Mouse (Mus musculus): ENCODE data around the gene Tmem247. TPM values are rescaled to one million over a fixed set of nuclear protein-coding genes. Genes with fewer than 3 reads are reported as not detected.

The Tmem247 gene
- polyA plus RNA-seq (2014; fragmentation: Nextera tagmentation; extraction: Ambion mirVana) = not detected in 2 replicates

DNA sequence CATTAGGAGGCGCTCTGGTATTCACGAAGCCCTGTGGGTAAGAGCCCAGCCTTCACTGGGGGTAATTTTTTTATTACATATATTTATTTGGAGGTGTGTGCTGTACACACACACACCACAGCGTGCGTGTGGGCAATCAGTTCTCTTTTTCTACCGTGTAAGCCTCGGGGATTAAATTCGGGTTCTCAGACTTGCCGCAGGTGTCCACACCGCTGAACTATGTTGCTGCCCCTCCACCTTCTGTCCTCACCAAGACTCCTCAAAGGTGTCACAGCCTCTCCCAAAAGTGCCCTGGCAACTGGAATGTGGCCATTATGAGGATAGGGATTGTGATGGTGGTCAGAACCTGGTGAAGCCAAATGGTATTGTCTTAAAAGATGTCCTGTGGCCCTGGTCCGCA is at the start of gene Tmem247:
TSS of gene Tmem247 (plus strand) at position 301 of the 400 bp plus-strand sequence.
- no peak within 1 kb of the TSS for H3K4me2 ChIP-seq (ENCODE audit: low read depth, low read length)
- H3K36me3 ChIP-seq (replicated peaks; ENCODE audit: control insufficient read depth, insufficient read depth, low read depth, low read length) = no peaks in the 10 kb centered on the region
- H3K4me3 ChIP-seq (ENCODE audit: low read depth, low read length) = no peak within 1 kb of the TSS
- no peaks in the 10 kb centered on the region for H3K27me3 ChIP-seq (ENCODE audit: control insufficient read depth, insufficient read depth, low read length)
- H3K9ac ChIP-seq (replicated peaks; ENCODE audit: low read length) = no peak within 1 kb of the TSS
- no peak within 1 kb of the TSS for H3K27ac ChIP-seq (replicated peaks; ENCODE audit: low read depth, low read length)
- no peaks in the 10 kb centered on the region for H3K9me3 ChIP-seq (replicated peaks; ENCODE audit: control insufficient read depth, low read length)
- ATAC-seq (replicated peaks; ENCODE audit: insufficient number of reproducible peaks, low FRiP score, low TSS enrichment, low read depth) = no peak
- no peak for DNase-seq (ENCODE audit: low spot score)
- 90% methylated on average over 10 of the region's 10 CpGs for WGBS
- H3K4me1 ChIP-seq (ENCODE audit: control insufficient read depth, insufficient read depth, low read length) = no peaks in the 10 kb centered on the region

GRCm38 (mm10) chr17:86870586-86870985 is 46.6 kb upstream of the Tmem247 start:
- ATAC-seq (replicated peaks; ENCODE audit: insufficient number of reproducible peaks, low FRiP score, low TSS enrichment, low read depth) (no peak), DNase-seq (ENCODE audit: low spot score) (no peak)
- Histone ChIP-seq H3K4me2 (ENCODE audit: low read depth, low read length) (no peak overlapping the region), H3K9me3 (replicated peaks; ENCODE audit: control insufficient read depth, low read length) (no peaks in the 10 kb centered on the region), H3K9ac (replicated peaks; ENCODE audit: low read length) (no peak overlapping the region), H3K4me3 (ENCODE audit: low read depth, low read length) (no peak overlapping the region), H3K27me3 (ENCODE audit: control insufficient read depth, insufficient read depth, low read length) (no peaks in the 10 kb centered on the region), H3K4me1 (ENCODE audit: control insufficient read depth, insufficient read depth, low read length) (no peaks in the 10 kb centered on the region), H3K36me3 (replicated peaks; ENCODE audit: control insufficient read depth, insufficient read depth, low read depth, low read length) (no peaks in the 10 kb centered on the region), H3K27ac (replicated peaks; ENCODE audit: low read depth, low read length) (no peak overlapping the region)
- WGBS = 78% methylated on average over 8 of the region's 8 CpGs

- Histone ChIP-seq H3K9me3 (replicated peaks; ENCODE audit: control insufficient read depth, low read length) (no peaks in the 10 kb centered on the region), H3K9ac (replicated peaks; ENCODE audit: low read length) (no peak overlapping the region), H3K4me1 (ENCODE audit: control insufficient read depth, insufficient read depth, low read length) (no peaks in the 10 kb centered on the region), H3K36me3 (replicated peaks; ENCODE audit: control insufficient read depth, insufficient read depth, low read depth, low read length) (no peaks in the 10 kb centered on the region), H3K27ac (replicated peaks; ENCODE audit: low read depth, low read length) (no peak overlapping the region), H3K4me3 (ENCODE audit: low read depth, low read length) (no peak overlapping the region), H3K27me3 (ENCODE audit: control insufficient read depth, insufficient read depth, low read length) (no peaks in the 10 kb centered on the region), H3K4me2 (ENCODE audit: low read depth, low read length) (no peak overlapping the region)
- ATAC-seq (replicated peaks; ENCODE audit: insufficient number of reproducible peaks, low FRiP score, low TSS enrichment, low read depth) (no peak), DNase-seq (ENCODE audit: low spot score) (no peak)
- WGBS = 49% methylated on average over 6 of the region's 6 CpGs
Measured at GRCm38 (mm10) chr17:86872643-86873042, 44.5 kb upstream of the Tmem247 start.

DNA sequence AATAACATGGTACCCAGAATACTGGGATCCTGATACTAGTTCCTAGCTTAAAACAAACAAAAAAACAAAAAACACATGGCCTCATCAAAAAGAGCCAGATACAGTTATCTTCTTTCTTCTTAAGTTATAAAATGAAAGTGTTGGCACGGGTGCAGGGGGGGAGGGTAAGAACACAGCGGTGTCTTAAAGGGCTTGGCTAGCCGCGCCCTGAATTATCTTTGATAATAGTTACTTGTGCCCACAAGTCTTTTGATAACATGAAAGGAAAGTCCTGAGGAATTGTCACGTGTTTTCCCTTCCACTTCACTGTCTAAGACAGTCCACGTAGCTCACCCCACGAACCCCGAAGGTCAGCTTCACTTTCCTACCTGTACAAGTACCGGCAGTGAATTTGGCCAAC is 40.2 kb upstream of the Tmem247 start:
- WGBS = 88% methylated on average over 9 of the region's 9 CpGs
- DNase-seq (ENCODE audit: low spot score) (no peak), ATAC-seq (replicated peaks; ENCODE audit: insufficient number of reproducible peaks, low FRiP score, low TSS enrichment, low read depth) (no peak)
- Histone ChIP-seq H3K4me2 (ENCODE audit: low read depth, low read length) (no peak overlapping the region), H3K4me3 (ENCODE audit: low read depth, low read length) (no peak overlapping the region), H3K9me3 (replicated peaks; ENCODE audit: control insufficient read depth, low read length) (no peaks in the 10 kb centered on the region), H3K9ac (replicated peaks; ENCODE audit: low read length) (no peak overlapping the region), H3K4me1 (ENCODE audit: control insufficient read depth, insufficient read depth, low read length) (no peaks in the 10 kb centered on the region), H3K27ac (replicated peaks; ENCODE audit: low read depth, low read length) (no peak overlapping the region), H3K36me3 (replicated peaks; ENCODE audit: control insufficient read depth, insufficient read depth, low read depth, low read length) (no peaks in the 10 kb centered on the region), H3K27me3 (ENCODE audit: control insufficient read depth, insufficient read depth, low read length) (no peaks in the 10 kb centered on the region)

DNA sequence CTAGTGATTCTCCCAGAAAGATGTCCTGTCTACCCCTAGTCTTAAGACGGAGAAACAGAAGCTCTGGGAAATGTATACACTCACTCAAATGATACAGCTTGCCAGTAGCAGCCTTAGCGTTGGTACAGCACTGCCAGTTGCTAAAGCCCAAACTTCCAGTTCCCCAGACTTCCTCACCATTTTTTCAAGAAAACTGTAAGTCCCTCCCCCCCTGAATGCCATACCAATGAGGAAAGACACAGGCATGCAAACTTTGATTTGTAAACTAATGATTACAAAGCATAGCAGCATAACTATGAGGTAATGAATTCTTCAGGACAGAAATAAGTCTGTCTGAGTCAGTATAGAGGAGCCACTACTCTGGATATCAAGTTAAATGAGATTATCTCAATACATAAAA is 39.4 kb upstream of the Tmem247 start:
- no peaks in the 10 kb centered on the region for H3K4me1 ChIP-seq (ENCODE audit: control insufficient read depth, insufficient read depth, low read length)
- H3K27ac ChIP-seq (replicated peaks; ENCODE audit: low read depth, low read length) = no peak overlapping the region
- DNase-seq (ENCODE audit: low spot score) = no peak
- no peak for ATAC-seq (replicated peaks; ENCODE audit: insufficient number of reproducible peaks, low FRiP score, low TSS enrichment, low read depth)
- WGBS = 77% methylated on average over 2 of the region's 2 CpGs
- no peak overlapping the region for H3K4me2 ChIP-seq (ENCODE audit: low read depth, low read length)
- no peaks in the 10 kb centered on the region for H3K36me3 ChIP-seq (replicated peaks; ENCODE audit: control insufficient read depth, insufficient read depth, low read depth, low read length)
- H3K9me3 ChIP-seq (replicated peaks; ENCODE audit: control insufficient read depth, low read length) = no peaks in the 10 kb centered on the region
- H3K4me3 ChIP-seq (ENCODE audit: low read depth, low read length) = no peak overlapping the region
- no peaks in the 10 kb centered on the region for H3K27me3 ChIP-seq (ENCODE audit: control insufficient read depth, insufficient read depth, low read length)
- H3K9ac ChIP-seq (replicated peaks; ENCODE audit: low read length) = no peak overlapping the region

DNA sequence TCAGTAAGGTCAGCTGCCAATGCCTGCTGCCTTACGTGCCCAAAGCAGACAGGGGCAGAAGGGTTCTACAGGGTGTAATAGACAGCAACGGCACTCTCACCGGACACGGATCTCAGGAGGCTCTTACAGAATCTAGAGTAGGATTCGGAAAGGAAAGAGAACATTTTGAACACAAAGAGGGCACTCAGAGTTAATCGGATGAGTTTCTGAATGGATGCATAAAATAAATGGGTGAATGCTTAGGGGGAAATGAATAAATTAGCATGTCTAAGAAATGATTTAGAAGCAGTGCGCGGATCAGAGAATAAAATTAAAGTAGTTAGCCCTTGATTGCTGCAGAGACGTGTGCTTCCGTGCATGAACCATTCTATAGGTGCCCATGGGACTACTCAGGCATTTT is 37.1 kb upstream of the Tmem247 start:
- Histone ChIP-seq H3K9me3 (replicated peaks; ENCODE audit: control insufficient read depth, low read length) (no peaks in the 10 kb centered on the region), H3K27ac (replicated peaks; ENCODE audit: low read depth, low read length) (no peak overlapping the region), H3K4me1 (ENCODE audit: control insufficient read depth, insufficient read depth, low read length) (no peaks in the 10 kb centered on the region), H3K4me2 (ENCODE audit: low read depth, low read length) (no peak overlapping the region), H3K27me3 (ENCODE audit: control insufficient read depth, insufficient read depth, low read length) (no peaks in the 10 kb centered on the region), H3K36me3 (replicated peaks; ENCODE audit: control insufficient read depth, insufficient read depth, low read depth, low read length) (no peaks in the 10 kb centered on the region), H3K4me3 (ENCODE audit: low read depth, low read length) (no peak overlapping the region), H3K9ac (replicated peaks; ENCODE audit: low read length) (no peak overlapping the region)
- 87% methylated on average over 10 of the region's 10 CpGs for WGBS
- DNase-seq (ENCODE audit: low spot score) = no peak
- ATAC-seq (replicated peaks; ENCODE audit: insufficient number of reproducible peaks, low FRiP score, low TSS enrichment, low read depth) = no peak

DNA sequence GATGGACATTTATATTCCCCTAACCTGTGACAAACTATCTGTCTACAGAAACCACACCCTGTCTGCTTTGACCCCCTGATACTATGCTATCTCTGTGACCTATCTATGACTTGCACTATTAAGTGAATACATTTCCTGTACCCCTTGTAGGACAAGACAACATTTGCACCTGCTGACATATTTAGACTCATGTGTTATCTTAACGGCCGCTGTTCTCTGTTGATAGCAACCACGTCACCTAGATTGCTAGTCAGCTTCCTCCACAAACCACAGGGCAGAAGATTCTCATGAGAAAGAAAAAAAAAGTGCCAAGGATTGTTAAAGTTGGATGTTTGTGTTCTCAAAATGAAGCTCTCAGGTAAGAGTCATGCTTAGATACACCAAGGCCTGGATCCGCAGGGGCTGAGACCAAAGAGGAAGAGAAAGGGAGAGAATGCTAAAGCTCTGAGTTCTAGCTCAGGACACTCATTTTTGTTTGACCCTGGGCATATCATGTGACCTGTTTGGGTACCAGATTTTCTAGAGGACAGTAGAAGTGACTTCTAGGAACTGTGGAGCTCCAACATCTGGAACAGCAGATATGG is 36.6 kb upstream of the Tmem247 start:
- no peak for ATAC-seq (replicated peaks; ENCODE audit: insufficient number of reproducible peaks, low FRiP score, low TSS enrichment, low read depth)
- no peaks in the 10 kb centered on the region for H3K27me3 ChIP-seq (ENCODE audit: control insufficient read depth, insufficient read depth, low read length)
- 93% methylated on average over 4 of the region's 4 CpGs for WGBS

GRCm38 (mm10) chr17:86895191-86895590 is 22.0 kb upstream of the Tmem247 start:
- Histone ChIP-seq H3K4me1 (ENCODE audit: control insufficient read depth, insufficient read depth, low read length) (no peaks in the 10 kb centered on the region), H3K27ac (replicated peaks; ENCODE audit: low read depth, low read length) (no peak overlapping the region), H3K9me3 (replicated peaks; ENCODE audit: control insufficient read depth, low read length) (no peaks in the 10 kb centered on the region), H3K27me3 (ENCODE audit: control insufficient read depth, insufficient read depth, low read length) (no peaks in the 10 kb centered on the region), H3K36me3 (replicated peaks; ENCODE audit: control insufficient read depth, insufficient read depth, low read depth, low read length) (no peaks in the 10 kb centered on the region), H3K9ac (replicated peaks; ENCODE audit: low read length) (no peak overlapping the region), H3K4me2 (ENCODE audit: low read depth, low read length) (no peak overlapping the region), H3K4me3 (ENCODE audit: low read depth, low read length) (no peak overlapping the region)
- DNase-seq (ENCODE audit: low spot score) (no peak), ATAC-seq (replicated peaks; ENCODE audit: insufficient number of reproducible peaks, low FRiP score, low TSS enrichment, low read depth) (no peak)
- 85% methylated on average over 4 of the region's 4 CpGs for WGBS

More for the DNA sequence above, 36.6 kb upstream of the Tmem247 start:
- no peak overlapping the region for H3K27ac ChIP-seq (replicated peaks; ENCODE audit: low read depth, low read length)
- H3K36me3 ChIP-seq (replicated peaks; ENCODE audit: control insufficient read depth, insufficient read depth, low read depth, low read length) = no peaks in the 10 kb centered on the region
- H3K4me3 ChIP-seq (ENCODE audit: low read depth, low read length) = no peak overlapping the region
- H3K9ac ChIP-seq (replicated peaks; ENCODE audit: low read length) = no peak overlapping the region
- H3K4me2 ChIP-seq (ENCODE audit: low read depth, low read length) = no peak overlapping the region
- no peaks in the 10 kb centered on the region for H3K4me1 ChIP-seq (ENCODE audit: control insufficient read depth, insufficient read depth, low read length)
- H3K9me3 ChIP-seq (replicated peaks; ENCODE audit: control insufficient read depth, low read length) = no peaks in the 10 kb centered on the region
- DNase-seq (ENCODE audit: low spot score) = no peak
